Mouse (Mus musculus): ENCODE results near the gene Spock1. TPM values are rescaled to one million over a fixed set of nuclear protein-coding genes. Genes with fewer than 3 reads are reported as not detected.
A peak's percentile ranks its signal among the peaks of the same experiment; 100 is the strongest.

Spock1 gene
- polyA plus RNA-seq, 1 experiment from 2014 or later = 0.93 TPM

GRCm38 (mm10) chr13:57702966-57703365 lies 205.2 kb downstream of the Spock1 start:
- no peak for DNase-seq (ENCODE audit: low spot score)
- Histone ChIP-seq H3K27me3 (ENCODE audit: low read depth, poor library complexity, severe bottlenecking) (no peaks in the 10 kb centered on the region), H3K36me3 (no peaks in the 10 kb centered on the region), H3K4me3 (no peak overlapping the region), H3K9me3 (replicated peaks) (no peaks in the 10 kb centered on the region), H3K4me1 (no peaks in the 10 kb centered on the region), H3K27ac (no peak overlapping the region)
- 94% methylated on average over 2 of the region's 2 CpGs for WGBS

- H3K27ac ChIP-seq = no peak overlapping the region
- H3K36me3 ChIP-seq = no peaks in the 10 kb centered on the region
- DNase-seq (ENCODE audit: low spot score) = no peak
- H3K4me3 ChIP-seq = no peak overlapping the region
- H3K27me3 ChIP-seq (ENCODE audit: low read depth, poor library complexity, severe bottlenecking) = no peaks in the 10 kb centered on the region
- no peaks in the 10 kb centered on the region for H3K9me3 ChIP-seq (replicated peaks)
- WGBS = 77% methylated on average over 5 of the region's 5 CpGs
- 0 out of 2 replicates have a peak, but pooled peaks cover 4% of the 10 kb centered on the region for H3K4me1 ChIP-seq
Observed at GRCm38 (mm10) chr13:57696685-57697084, 211.4 kb downstream of the Spock1 start.

- 0 out of 2 replicates have a peak overlapping the region, but pooled peaks have one; percentile 25 for H3K27ac ChIP-seq
- 83% methylated on average over 5 of the region's 5 CpGs for WGBS
- no peaks in the 10 kb centered on the region for H3K27me3 ChIP-seq (ENCODE audit: low read depth, poor library complexity, severe bottlenecking)
- no peaks in the 10 kb centered on the region for H3K36me3 ChIP-seq
- no peaks in the 10 kb centered on the region for H3K9me3 ChIP-seq (replicated peaks)
- no peak overlapping the region for H3K4me3 ChIP-seq
- DNase-seq (ENCODE audit: low spot score) = no peak
- 0 out of 2 replicates have a peak, but pooled peaks cover 8% of the 10 kb centered on the region for H3K4me1 ChIP-seq
Observed at GRCm38 (mm10) chr13:57688926-57689325, 219.2 kb downstream of the Spock1 start.

- 82% methylated on average over 5 of the region's 5 CpGs for WGBS
- Histone ChIP-seq H3K4me3 (no peak overlapping the region), H3K4me1 (0 out of 2 replicates have a peak, but pooled peaks cover 8% of the 10 kb centered on the region), H3K9me3 (replicated peaks) (no peaks in the 10 kb centered on the region), H3K27me3 (ENCODE audit: low read depth, poor library complexity, severe bottlenecking) (no peaks in the 10 kb centered on the region), H3K36me3 (no peaks in the 10 kb centered on the region), H3K27ac (no peak overlapping the region)
- no peak for DNase-seq (ENCODE audit: low spot score)
Observed at GRCm38 (mm10) chr13:57686437-57686836, 221.7 kb downstream of the Spock1 start.

- no peaks in the 10 kb centered on the region for H3K9me3 ChIP-seq (replicated peaks)
- no peak for DNase-seq (ENCODE audit: low spot score)
Observed at GRCm38 (mm10) chr13:57685201-57685600, 222.9 kb downstream of the Spock1 start.

GRCm38 (mm10) chr13:57679591-57679990 lies 228.5 kb downstream of the Spock1 start:
- H3K36me3 ChIP-seq = no peaks in the 10 kb centered on the region
- WGBS = 82% methylated on average over 2 of the region's 2 CpGs
- no peak overlapping the region for H3K27ac ChIP-seq
- no peak for DNase-seq (ENCODE audit: low spot score)
- no peak overlapping the region for H3K4me3 ChIP-seq
- no peaks in the 10 kb centered on the region for H3K4me1 ChIP-seq
- no peaks in the 10 kb centered on the region for H3K9me3 ChIP-seq (replicated peaks)
- peaks cover 13% of the 10 kb centered on the region for H3K27me3 ChIP-seq (ENCODE audit: low read depth, poor library complexity, severe bottlenecking)

More at GRCm38 (mm10) chr13:57685201-57685600, 222.9 kb downstream of the Spock1 start:
- Histone ChIP-seq H3K27me3 (ENCODE audit: low read depth, poor library complexity, severe bottlenecking) (no peaks in the 10 kb centered on the region; the same call in 1 of the 2 replicates), H3K4me1 (0 out of 2 replicates have a peak, but pooled peaks cover 3% of the 10 kb centered on the region), H3K36me3 (no peaks in the 10 kb centered on the region), H3K27ac (no peak overlapping the region), H3K4me3 (no peak overlapping the region)
- WGBS = 75% methylated on average over 11 of the region's 11 CpGs

GRCm38 (mm10) chr13:57676820-57677219 lies 231.3 kb downstream of the Spock1 start:
- Histone ChIP-seq H3K27me3 (ENCODE audit: low read depth, poor library complexity, severe bottlenecking) (peaks cover 20% of the 10 kb centered on the region), H3K36me3 (no peaks in the 10 kb centered on the region), H3K4me3 (no peak overlapping the region), H3K9me3 (replicated peaks) (no peaks in the 10 kb centered on the region), H3K4me1 (peaks cover 3% of the 10 kb centered on the region; the same call in 1 of the 2 replicates), H3K27ac (no peak overlapping the region)
- no peak for DNase-seq (ENCODE audit: low spot score)
- WGBS = 87% methylated on average over 1 of the region's 1 CpGs

GRCm38 (mm10) chr13:57673399-57673798 lies 234.7 kb downstream of the Spock1 start:
- H3K27ac ChIP-seq = no peak overlapping the region
- DNase-seq (ENCODE audit: low spot score) = no peak
- H3K9me3 ChIP-seq (replicated peaks) = no peaks in the 10 kb centered on the region
- 77% methylated on average over 1 of the region's 1 CpGs for WGBS
- H3K4me3 ChIP-seq = no peak overlapping the region
- H3K27me3 ChIP-seq (ENCODE audit: low read depth, poor library complexity, severe bottlenecking) = peaks cover 20% of the 10 kb centered on the region
- peaks cover 10% of the 10 kb centered on the region; the same call in 1 of the 2 replicates for H3K4me1 ChIP-seq
- H3K36me3 ChIP-seq = no peaks in the 10 kb centered on the region

GRCm38 (mm10) chr13:57672762-57673161 lies 235.4 kb downstream of the Spock1 start:
- 81% methylated on average over 3 of the region's 3 CpGs for WGBS
- DNase-seq (ENCODE audit: low spot score) = no peak
- Histone ChIP-seq H3K9me3 (replicated peaks) (no peaks in the 10 kb centered on the region), H3K27me3 (ENCODE audit: low read depth, poor library complexity, severe bottlenecking) (peaks cover 20% of the 10 kb centered on the region), H3K4me1 (peaks cover 16% of the 10 kb centered on the region), H3K4me3 (no peak overlapping the region), H3K27ac (no peak overlapping the region), H3K36me3 (no peaks in the 10 kb centered on the region)

GRCm38 (mm10) chr13:57671919-57672318 lies 236.2 kb downstream of the Spock1 start:
- no peak overlapping the region for H3K27ac ChIP-seq
- DNase-seq (ENCODE audit: low spot score) = no peak
- peaks cover 24% of the 10 kb centered on the region for H3K4me1 ChIP-seq
- 73% methylated on average over 9 of the region's 9 CpGs for WGBS
- H3K36me3 ChIP-seq = no peaks in the 10 kb centered on the region
- H3K9me3 ChIP-seq (replicated peaks) = no peaks in the 10 kb centered on the region
- H3K4me3 ChIP-seq = no peak overlapping the region
- H3K27me3 ChIP-seq (ENCODE audit: low read depth, poor library complexity, severe bottlenecking) = peaks cover 20% of the 10 kb centered on the region

- H3K4me1 ChIP-seq = peaks cover 30% of the 10 kb centered on the region
- DNase-seq (ENCODE audit: low spot score) = no peak
- no peak overlapping the region for H3K4me3 ChIP-seq
- H3K27ac ChIP-seq = no peak overlapping the region
- H3K27me3 ChIP-seq (ENCODE audit: low read depth, poor library complexity, severe bottlenecking) = peaks cover 17% of the 10 kb centered on the region
- no peaks in the 10 kb centered on the region for H3K36me3 ChIP-seq
- WGBS = 81% methylated on average over 5 of the region's 5 CpGs
- no peaks in the 10 kb centered on the region for H3K9me3 ChIP-seq (replicated peaks)
Observed at GRCm38 (mm10) chr13:57671322-57671721, 236.8 kb downstream of the Spock1 start.

GRCm38 (mm10) chr13:57667621-57668020 lies 240.5 kb downstream of the Spock1 start:
- WGBS = 56% methylated on average over 3 of the region's 3 CpGs
- Histone ChIP-seq H3K27me3 (ENCODE audit: low read depth, poor library complexity, severe bottlenecking) (peaks cover 9% of the 10 kb centered on the region), H3K36me3 (no peaks in the 10 kb centered on the region), H3K9me3 (replicated peaks) (no peaks in the 10 kb centered on the region), H3K27ac (no peak overlapping the region), H3K4me1 (peaks cover 35% of the 10 kb centered on the region), H3K4me3 (no peak overlapping the region)
- no peak for DNase-seq (ENCODE audit: low spot score)

- H3K27ac ChIP-seq = peak overlapping the region; percentile 30; the same call in 1 of the 2 replicates
Observed at GRCm38 (mm10) chr13:57666173-57666842, 241.8 kb downstream of the Spock1 start.

More at GRCm38 (mm10) chr13:57666173-57666842, 241.8 kb downstream of the Spock1 start:
- Histone ChIP-seq H3K9me3 (replicated peaks) (no peaks in the 10 kb centered on the region), H3K4me1 (peaks cover 26% of the 10 kb centered on the region), H3K36me3 (no peaks in the 10 kb centered on the region), H3K4me3 (no peak overlapping the region), H3K27me3 (ENCODE audit: low read depth, poor library complexity, severe bottlenecking) (peaks cover 9% of the 10 kb centered on the region)
- WGBS = 53% methylated on average over 9 of the region's 9 CpGs
- DNase-seq (ENCODE audit: low spot score) = no peak
